Mouse (Mus musculus) cortical plate, adult 2 months (tissue): ENCODE measurements around the gene Capzb. TPM values are rescaled to one million over a fixed set of nuclear protein-coding genes. Genes with fewer than 3 reads are reported as not detected.

Experiments
- H3K27ac ChIP-seq: fragments of 200-500 bp; 2 replicates; pipeline ENCODE4 v1.5.1; 2012; ENCODE audit warnings: low read length, control low read depth, inconsistent platforms; ENCODE audit not compliant: insufficient read depth
- H3K4me1 ChIP-seq: fragments of 200-500 bp; 2 replicates; pipeline ENCODE4 v1.6.1; 2011; ENCODE audit warnings: low read length; ENCODE audit not compliant: control insufficient read depth, insufficient read depth
- H3K4me3 ChIP-seq: fragments of 200-500 bp; 2 replicates; pipeline ENCODE4 v1.5.1; 2011; ENCODE audit warnings: mild to moderate bottlenecking, low read length, control low read depth; ENCODE audit not compliant: insufficient read depth
- CTCF ChIP-seq: fragments of 200-500 bp; IDR thresholded peaks from 2 replicates; pipeline ENCODE4 v1.5.1; 2011; ENCODE audit warnings: mild to moderate bottlenecking, control low read depth, low read length; ENCODE audit not compliant: insufficient read depth; ENCODE audit errors: extremely low read depth
- POLR2A ChIP-seq: fragments of 200-500 bp; IDR thresholded peaks from 2 replicates; pipeline ENCODE4 v1.6.1; 2011; ENCODE audit warnings: mild to moderate bottlenecking, low read length, control low read depth; ENCODE audit not compliant: insufficient read depth; ENCODE audit errors: extremely low read depth
- polyA plus RNA-seq: library from polyadenylated mRNA; depleted of rRNA; stranded (reverse); fragments of >200 nt; gene quantifications from 2 replicates; pipeline ENCODE4 v1.2.3, GENCODE M21; 2012

The Capzb gene
- polyA plus RNA-seq, 1 experiment = 229 TPM

- Histone ChIP-seq H3K4me3 (no peak overlapping the region), H3K4me1 (peaks cover 15% of the 10 kb centered on the region), H3K27ac (no peak overlapping the region)
- TF ChIP-seq POLR2A (no peak), CTCF (no peak)
These were observed 53.6 kb downstream of the Capzb start for GRCm38 (mm10) chr4:139246130-139246877.

GRCm38 (mm10) chr4:139247966-139248365 lies 55.3 kb downstream of the Capzb start:
- H3K27ac ChIP-seq = no peak overlapping the region
- TF ChIP-seq POLR2A = no peak
- TF ChIP-seq CTCF = no peak
- no peak overlapping the region for H3K4me3 ChIP-seq
- H3K4me1 ChIP-seq = peaks cover 8% of the 10 kb centered on the region; the same call in 1 of the 2 replicates

DNA sequence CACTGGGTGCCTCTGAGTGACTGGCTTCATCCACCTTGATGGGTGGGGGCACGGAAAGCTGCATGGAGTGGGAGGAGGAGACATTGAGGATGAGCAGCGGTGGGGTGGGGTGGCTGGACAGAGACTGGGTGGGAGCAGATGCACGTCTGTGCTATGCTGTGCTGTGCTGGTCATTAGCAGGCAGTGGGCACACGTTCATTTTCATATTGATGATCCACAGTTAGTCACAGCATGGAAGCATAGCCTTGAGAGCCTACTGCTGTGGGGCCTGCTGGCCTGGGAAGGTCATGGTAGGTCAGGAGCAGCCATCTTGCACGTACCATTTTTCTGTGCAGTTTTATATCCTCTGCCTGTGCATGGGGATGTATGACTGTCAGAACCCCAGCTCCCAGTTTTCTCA lies 56.0 kb downstream of the Capzb start:
- Histone ChIP-seq H3K27ac (no peak overlapping the region), H3K4me3 (no peak overlapping the region), H3K4me1 (peaks cover 8% of the 10 kb centered on the region; the same call in 1 of the 2 replicates)
- TF ChIP-seq POLR2A = no peak
- no peak for TF ChIP-seq CTCF

DNA sequence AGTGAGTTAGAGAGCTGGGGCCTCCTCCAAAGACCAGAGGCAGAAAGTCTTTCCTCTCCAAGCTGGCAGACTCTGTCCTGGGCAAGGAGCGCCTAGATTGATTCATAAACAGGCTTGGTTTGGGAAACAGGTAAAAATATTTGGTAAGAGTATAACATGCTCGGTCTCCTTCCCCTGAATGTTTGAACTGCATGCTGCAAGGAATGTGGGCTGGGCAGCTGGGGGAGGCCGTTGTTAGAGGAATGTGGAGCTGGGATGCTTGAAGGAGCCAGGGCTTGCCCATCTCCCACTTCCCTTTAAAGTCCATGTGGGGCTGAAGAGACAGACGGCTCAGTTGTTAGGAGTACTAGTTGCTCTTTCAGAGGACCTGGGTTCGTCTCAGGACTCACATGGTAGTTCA lies 57.3 kb downstream of the Capzb start:
- TF ChIP-seq POLR2A (no peak), CTCF (no peak)
- Histone ChIP-seq H3K27ac (no peak overlapping the region), H3K4me3 (no peak overlapping the region), H3K4me1 (peaks cover 5% of the 10 kb centered on the region; the same call in 1 of the 2 replicates)

GRCm38 (mm10) chr4:139250886-139251285 lies 58.2 kb downstream of the Capzb start:
- no peak for TF ChIP-seq POLR2A
- TF ChIP-seq CTCF = no peak
- H3K27ac ChIP-seq = no peak overlapping the region
- H3K4me1 ChIP-seq = peaks cover 5% of the 10 kb centered on the region; the same call in 1 of the 2 replicates
- H3K4me3 ChIP-seq = no peak overlapping the region

DNA sequence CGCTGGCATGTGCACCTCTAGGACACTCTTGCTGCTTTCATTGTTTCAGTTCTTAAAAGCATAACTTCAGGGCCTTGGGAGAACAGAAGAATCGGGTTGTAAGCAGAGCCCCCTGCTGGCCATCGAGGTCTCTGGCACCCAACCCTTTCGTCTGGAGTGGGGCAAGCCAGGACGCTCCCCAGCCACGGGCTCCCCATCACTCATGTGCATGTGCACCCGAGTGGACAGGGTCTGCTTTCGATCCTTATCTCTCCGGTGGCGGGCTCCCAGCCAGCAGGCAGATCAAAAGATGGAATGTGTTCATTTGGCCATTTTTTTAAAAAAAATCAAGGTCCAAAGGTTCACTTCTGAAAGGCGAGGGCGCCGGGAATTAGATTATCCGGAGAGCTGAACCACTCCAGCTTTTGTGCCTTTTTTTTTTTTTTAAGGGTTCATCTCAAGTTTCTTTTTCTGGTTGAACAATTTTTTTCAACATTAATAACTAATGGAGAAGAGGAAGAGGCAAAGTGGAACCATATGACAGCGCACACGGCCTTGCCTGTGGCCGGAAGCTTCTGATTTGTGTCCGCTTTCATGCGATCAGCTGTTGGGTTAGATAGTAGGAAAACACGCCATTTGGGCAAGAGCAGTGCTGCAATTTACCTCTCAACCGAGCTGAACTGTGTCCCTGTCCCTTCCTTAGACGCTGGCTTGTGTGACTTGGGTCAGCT lies 59.5 kb downstream of the Capzb start:
- no peak overlapping the region for H3K4me3 ChIP-seq
- TF ChIP-seq POLR2A = no peak
- TF ChIP-seq CTCF = peak; percentile 60
- no peak overlapping the region for H3K27ac ChIP-seq
- no peaks in the 10 kb centered on the region; the same call in 1 of the 2 replicates for H3K4me1 ChIP-seq

GRCm38 (mm10) chr4:139253206-139253605 lies 60.5 kb downstream of the Capzb start:
- Histone ChIP-seq H3K4me3 (no peak overlapping the region), H3K4me1 (no peaks in the 10 kb centered on the region; the same call in 1 of the 2 replicates), H3K27ac (no peak overlapping the region)
- no peak for TF ChIP-seq POLR2A
- TF ChIP-seq CTCF = no peak

GRCm38 (mm10) chr4:139256146-139256545 lies 63.4 kb downstream of the Capzb start:
- Histone ChIP-seq H3K27ac (no peak overlapping the region), H3K4me1 (peaks cover 7% of the 10 kb centered on the region)
- no peak for TF ChIP-seq POLR2A
- no peak for TF ChIP-seq CTCF

DNA sequence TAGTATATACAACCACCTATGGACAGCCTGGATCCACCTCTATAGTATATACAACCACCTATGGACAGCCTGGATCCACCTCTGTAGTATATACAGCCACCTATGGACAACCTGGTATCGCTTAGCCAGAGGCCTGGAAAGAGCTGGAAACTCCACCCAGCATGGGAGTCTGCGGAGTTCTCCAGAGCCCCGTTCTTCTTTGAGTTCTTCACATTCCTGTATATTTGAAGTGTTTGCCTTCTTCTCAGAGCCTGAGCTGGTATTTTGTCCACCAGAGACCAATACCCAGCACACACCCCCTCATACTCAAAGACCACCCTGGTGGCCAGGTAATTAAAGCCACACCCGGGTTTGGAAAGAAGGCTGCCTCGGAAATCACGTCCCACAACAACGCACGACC lies 64.0 kb downstream of the Capzb start:
- TF ChIP-seq CTCF (no peak), POLR2A (no peak)
- H3K4me3 ChIP-seq = no peak overlapping the region
- peaks cover 7% of the 10 kb centered on the region for H3K4me1 ChIP-seq
- H3K27ac ChIP-seq = no peak overlapping the region

More at GRCm38 (mm10) chr4:139256146-139256545, 63.4 kb downstream of the Capzb start:
- no peak overlapping the region for H3K4me3 ChIP-seq

DNA sequence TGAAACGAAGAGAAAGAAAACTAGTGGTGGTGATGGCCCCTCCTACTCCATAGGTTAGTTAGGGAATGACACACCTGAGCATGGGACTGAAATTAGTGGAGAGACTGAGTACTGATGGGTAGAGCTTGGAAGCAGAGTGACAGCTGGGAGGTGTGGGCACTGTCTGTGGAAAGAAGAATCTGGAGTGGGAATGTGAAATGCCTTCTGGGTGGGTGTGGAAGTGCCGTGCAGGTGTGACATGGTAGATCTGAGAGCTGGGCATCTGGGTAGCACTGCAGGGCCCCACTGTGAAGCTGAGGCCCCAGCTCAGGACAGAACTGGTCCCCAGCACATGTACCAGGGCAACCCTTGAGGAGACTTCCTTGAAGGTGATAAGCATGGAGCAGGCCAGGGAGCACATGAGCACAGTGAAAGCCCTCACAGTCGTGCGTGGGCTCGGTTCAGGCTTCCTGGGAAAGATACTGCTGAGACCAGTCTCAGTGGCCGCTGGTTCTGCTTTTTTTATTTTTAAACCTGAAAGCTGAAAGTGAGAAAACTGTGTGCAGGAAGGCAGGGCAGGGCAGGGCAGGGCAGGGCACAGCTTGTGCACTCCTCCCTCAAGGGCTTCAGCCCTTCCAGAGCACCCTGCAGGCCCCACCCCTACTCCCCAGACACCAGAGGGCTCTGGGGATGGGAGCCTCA lies 66.1 kb downstream of the Capzb start:
- no peak overlapping the region for H3K4me3 ChIP-seq
- TF ChIP-seq CTCF (no peak), POLR2A (no peak)
- peak overlapping the region; percentile 80; the same call in 1 of the 2 replicates for H3K27ac ChIP-seq
- peaks cover 7% of the 10 kb centered on the region for H3K4me1 ChIP-seq
